Mouse (Mus musculus): ENCODE measurements around the gene Wwc1. TPM values are rescaled to one million over a fixed set of nuclear protein-coding genes. Genes with fewer than 3 reads are reported as not detected.

The Wwc1 gene
- polyA plus RNA-seq, 1 experiment from 2014 or later: 4.2 TPM

DNA sequence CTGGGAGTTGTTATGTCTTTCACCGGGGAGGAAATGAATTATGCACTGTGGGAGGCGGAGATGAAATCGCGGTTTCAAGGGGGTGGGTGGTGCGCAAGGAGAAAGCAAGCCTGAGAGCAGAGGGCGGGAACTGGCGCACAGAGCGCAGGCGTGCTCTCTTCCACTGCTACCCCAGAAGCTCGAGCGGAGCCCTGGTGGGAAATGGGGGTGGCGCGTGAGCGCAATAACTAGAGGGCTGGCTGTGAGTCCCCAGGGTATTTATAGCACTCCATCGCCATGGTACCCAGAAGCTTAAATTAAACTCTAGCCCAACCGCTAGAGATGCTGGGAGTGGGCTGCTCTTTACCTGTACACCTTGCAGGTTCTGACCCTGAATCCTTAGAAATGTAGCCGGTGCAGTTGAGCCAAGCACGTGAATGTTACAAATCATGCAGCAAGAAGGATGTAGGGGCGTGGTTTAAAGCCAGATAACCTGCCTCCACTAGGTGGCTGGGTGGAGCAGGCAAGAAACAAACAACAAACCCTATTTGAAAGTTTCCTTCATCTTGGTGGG lies 5.6 kb upstream of the Wwc1 start:
- Histone ChIP-seq H3K4me1 (peaks cover 13% of the 10 kb centered on the region), H3K9me3 (no peaks in the 10 kb centered on the region), H3K27ac (replicated peaks) (peak overlapping the region; percentile 48; the same call in 1 of the 2 replicates), H3K27me3 (replicated peaks; ENCODE audit: low read depth, poor library complexity, severe bottlenecking) (peaks cover 63% of the 10 kb centered on the region), H3K36me3 (replicated peaks) (no peaks in the 10 kb centered on the region), H3K4me3 (peak overlapping the region; percentile 50)
- DNase-seq (ENCODE audit: low spot score): peak; percentile 54
- 1% methylated on average over 19 of the region's 19 CpGs for WGBS

DNA sequence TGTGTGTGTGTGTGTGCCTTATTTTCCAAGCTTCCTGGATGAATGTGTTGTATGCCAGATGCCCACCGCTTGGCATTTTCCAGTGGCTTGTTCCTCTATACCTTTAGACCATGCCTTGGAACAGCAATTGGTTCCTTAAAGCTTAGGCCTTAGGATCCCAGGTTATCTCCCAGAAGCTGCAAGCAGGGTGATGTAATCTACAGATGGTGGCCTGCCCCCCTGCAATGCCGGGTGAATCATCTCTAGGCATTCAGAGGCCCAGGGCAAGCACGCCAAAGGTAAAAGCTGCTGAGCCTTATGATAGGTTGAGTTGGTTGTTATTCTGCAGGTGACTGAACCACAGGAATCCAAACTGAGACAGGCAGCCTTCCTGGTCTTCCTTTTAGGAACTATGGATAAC lies 2.4 kb upstream of the Wwc1 start:
- no peaks in the 10 kb centered on the region for H3K36me3 ChIP-seq (replicated peaks)
- no peak overlapping the region for H3K27ac ChIP-seq (replicated peaks)
- H3K9me3 ChIP-seq: no peaks in the 10 kb centered on the region
- no peak overlapping the region for H3K4me3 ChIP-seq
- H3K27me3 ChIP-seq (replicated peaks; ENCODE audit: low read depth, poor library complexity, severe bottlenecking): peaks cover 89% of the 10 kb centered on the region
- no peak for DNase-seq (ENCODE audit: low spot score)
- H3K4me1 ChIP-seq: peaks cover 39% of the 10 kb centered on the region
- WGBS: 88% methylated on average over 3 of the region's 3 CpGs

DNA sequence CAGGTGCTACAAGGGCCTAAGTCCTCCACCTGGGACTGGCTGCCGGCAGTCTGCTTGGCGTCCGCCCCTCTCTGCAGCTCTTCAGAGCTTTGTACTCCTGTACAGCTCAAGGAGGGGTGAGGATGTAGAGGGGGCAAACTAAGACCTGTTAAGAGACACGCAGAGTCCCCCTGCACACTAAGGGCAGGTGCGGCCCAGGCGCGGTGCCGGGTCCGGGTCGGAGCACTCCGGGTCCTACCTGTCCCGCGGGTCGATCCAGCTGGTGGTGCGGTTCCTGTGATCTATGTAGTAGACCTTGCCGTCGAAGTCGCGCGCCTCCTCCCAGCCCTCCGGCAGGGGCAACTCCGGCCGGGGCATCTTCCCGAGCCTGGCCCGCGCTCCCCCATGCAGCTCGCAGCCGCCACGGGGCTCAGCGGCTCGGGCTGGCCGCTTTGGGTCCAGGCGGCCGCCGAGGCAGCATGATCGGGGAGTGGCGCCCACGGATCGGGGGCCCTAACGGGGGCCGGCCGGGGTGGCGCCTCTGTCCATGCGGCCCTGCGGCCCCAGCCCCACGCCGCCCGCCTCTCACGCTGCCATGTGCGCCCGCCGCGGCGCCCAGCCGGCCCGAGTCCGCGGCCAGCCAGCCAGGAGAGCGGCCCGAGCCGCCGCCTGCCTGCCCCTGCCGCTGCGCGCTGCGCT lies 455 bp downstream of the Wwc1 start:
- Histone ChIP-seq H3K36me3 (replicated peaks) (no peaks in the 10 kb centered on the region), H3K4me1 (peaks cover 43% of the 10 kb centered on the region), H3K9me3 (no peaks in the 10 kb centered on the region), H3K27ac (replicated peaks) (peak overlapping the region; percentile 86), H3K27me3 (replicated peaks; ENCODE audit: low read depth, poor library complexity, severe bottlenecking) (peaks cover 73% of the 10 kb centered on the region), H3K4me3 (peak overlapping the region; percentile 78)
- no peak for DNase-seq (ENCODE audit: low spot score)
- WGBS: 2% methylated on average over 66 of the region's 66 CpGs

DNA sequence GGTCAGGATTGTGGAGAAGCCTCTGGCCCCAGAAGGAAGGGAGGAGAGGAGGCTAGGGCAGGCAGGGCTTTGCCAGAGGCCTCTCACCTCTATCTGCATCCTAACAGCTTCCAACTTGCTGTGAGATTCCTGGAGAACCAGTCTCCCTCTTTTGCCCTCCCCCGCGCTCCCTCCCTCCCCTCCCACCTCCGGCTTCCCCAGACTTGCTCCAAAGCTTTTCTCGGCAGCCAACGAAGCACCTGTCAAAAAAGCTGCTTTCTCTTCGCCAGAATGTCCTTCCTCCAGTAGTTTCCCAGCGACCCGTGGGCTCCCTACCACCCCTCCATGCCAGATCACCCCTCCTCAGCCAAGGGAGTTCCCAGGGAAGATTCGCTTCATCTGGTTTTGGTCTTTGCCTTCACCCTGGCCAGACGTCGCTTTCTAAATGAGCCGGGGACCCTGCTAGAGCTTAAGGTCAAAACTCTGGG lies 1.0 kb downstream of the Wwc1 start:
- Histone ChIP-seq H3K4me3 (peak overlapping the region; percentile 78), H3K36me3 (replicated peaks) (no peaks in the 10 kb centered on the region), H3K4me1 (peaks cover 43% of the 10 kb centered on the region), H3K27me3 (replicated peaks; ENCODE audit: low read depth, poor library complexity, severe bottlenecking) (peaks cover 68% of the 10 kb centered on the region), H3K9me3 (no peaks in the 10 kb centered on the region), H3K27ac (replicated peaks) (peak overlapping the region; percentile 86)
- DNase-seq (ENCODE audit: low spot score): peak; percentile 47
- 3% methylated on average over 12 of the region's 12 CpGs for WGBS

DNA sequence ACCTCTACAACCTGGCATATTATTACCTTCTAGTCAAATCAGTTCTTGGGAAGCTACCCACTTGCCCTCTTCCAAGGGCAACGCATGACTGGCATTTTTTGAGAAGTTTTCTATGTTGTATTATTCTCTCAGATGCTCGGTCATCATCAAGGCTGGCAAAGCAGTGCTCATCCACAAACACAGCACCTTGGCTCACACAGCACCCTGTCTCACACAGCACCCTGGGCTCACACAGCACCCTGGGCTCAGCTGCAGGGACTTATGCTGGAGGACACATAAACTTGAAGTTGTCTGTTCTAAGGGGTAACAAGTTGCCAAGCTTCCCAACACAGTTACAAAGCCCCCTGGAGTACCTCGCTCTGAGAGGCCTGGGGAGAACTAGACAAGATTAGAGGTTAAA lies 2.5 kb downstream of the Wwc1 start:
- H3K4me3 ChIP-seq: peak overlapping the region; percentile 78; the same call in 1 of the 2 replicates

DNA sequence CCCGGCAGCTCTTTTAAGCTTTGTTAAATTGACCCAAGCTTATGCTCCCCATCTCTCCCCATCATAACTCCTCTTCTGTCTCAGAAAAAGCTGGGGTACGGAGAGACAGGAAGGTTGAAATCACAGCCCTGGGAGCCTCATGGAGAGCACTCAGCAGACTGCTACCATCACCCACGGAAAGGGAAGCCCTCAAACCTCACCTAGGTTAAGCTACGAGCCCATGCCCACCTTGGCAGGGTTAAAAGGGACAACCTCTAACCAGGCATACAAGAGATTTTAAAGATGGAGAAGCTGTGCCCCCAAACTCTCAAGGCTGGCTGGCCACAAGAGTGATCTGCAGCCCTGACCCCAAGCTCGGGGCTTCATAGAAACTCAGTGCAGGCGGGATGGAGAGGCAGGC lies 3.2 kb downstream of the Wwc1 start:
- Histone ChIP-seq H3K36me3 (replicated peaks) (no peaks in the 10 kb centered on the region), H3K4me3 (peak overlapping the region; percentile 16; the same call in 1 of the 2 replicates), H3K27ac (replicated peaks) (peak overlapping the region; percentile 40; the same call in 1 of the 2 replicates), H3K27me3 (replicated peaks; ENCODE audit: low read depth, poor library complexity, severe bottlenecking) (peaks cover 54% of the 10 kb centered on the region), H3K4me1 (peaks cover 60% of the 10 kb centered on the region), H3K9me3 (no peaks in the 10 kb centered on the region)
- no peak for DNase-seq (ENCODE audit: low spot score)
- 48% methylated on average over 6 of the region's 6 CpGs for WGBS

More for the DNA sequence above, 2.5 kb downstream of the Wwc1 start:
- Histone ChIP-seq H3K27ac (replicated peaks) (no peak overlapping the region), H3K36me3 (replicated peaks) (no peaks in the 10 kb centered on the region), H3K4me1 (peaks cover 53% of the 10 kb centered on the region), H3K9me3 (no peaks in the 10 kb centered on the region), H3K27me3 (replicated peaks; ENCODE audit: low read depth, poor library complexity, severe bottlenecking) (peaks cover 60% of the 10 kb centered on the region)
- DNase-seq (ENCODE audit: low spot score): no peak
- WGBS: 84% methylated on average over 3 of the region's 3 CpGs

DNA sequence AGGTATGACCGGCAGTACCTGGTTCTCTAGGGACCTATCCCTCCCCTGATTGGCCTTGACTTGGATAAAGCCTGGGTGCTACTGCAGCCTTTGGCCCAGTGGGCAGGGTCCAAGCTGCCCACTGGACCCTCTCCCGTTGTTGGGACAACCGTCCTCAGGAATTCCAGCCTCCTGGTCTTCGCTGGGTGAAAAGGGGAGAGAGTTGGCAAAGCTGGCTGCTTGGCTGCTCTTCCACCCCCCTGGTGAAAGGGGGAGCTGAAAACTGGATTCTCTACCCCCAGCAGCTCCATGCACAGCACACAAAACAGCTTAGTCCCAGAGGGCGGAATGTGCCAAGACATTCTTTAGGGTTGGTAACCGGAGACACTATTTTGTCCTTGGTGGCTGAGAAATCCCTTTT lies 3.8 kb downstream of the Wwc1 start:
- H3K27ac ChIP-seq (replicated peaks): 0 out of 2 replicates have a peak overlapping the region, but pooled peaks have one; percentile 35

DNA sequence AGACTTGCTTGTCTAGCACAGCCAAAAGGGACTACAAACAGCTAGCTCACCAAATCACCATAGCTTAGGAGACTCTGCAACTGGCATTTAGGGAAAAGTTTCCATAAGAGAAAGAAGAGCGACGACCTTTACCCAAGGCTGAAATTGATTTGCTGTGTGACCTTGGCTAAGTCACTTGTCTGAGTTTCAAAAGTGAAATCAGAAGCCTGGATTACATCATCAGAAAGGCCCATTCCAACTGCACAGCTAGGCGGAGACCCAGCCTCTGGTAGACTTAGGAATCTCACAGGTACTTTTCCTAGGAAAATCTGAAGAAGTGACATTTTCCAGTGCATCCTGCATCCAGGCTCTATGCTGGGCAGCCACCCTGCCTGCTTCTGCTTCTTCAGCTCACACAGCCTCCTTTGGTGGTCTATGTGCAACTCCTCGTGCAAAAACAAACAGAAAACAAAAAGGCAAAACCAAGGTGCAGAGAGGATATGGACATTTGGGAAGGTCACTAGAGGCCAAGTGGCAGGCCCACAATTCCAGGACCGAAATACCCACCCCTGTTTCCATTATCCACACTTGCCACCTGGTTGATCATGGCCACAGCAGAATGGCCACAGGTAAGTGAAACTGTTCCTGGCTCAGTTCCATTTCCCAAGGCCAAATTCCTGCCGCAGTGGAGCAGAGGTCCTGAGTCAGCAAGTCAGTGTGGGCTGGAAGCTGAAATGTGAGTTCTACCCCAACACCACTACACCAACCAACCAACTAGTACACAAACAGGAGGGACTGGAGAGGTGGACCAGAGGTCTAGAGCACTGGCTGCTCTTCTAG lies 5.5 kb downstream of the Wwc1 start:
- H3K27ac ChIP-seq (replicated peaks): no peak overlapping the region
- no peaks in the 10 kb centered on the region for H3K36me3 ChIP-seq (replicated peaks)
- no peak overlapping the region for H3K4me3 ChIP-seq
- DNase-seq (ENCODE audit: low spot score): no peak
- H3K27me3 ChIP-seq (replicated peaks; ENCODE audit: low read depth, poor library complexity, severe bottlenecking): peaks cover 34% of the 10 kb centered on the region
- no peaks in the 10 kb centered on the region for H3K9me3 ChIP-seq
- peaks cover 56% of the 10 kb centered on the region for H3K4me1 ChIP-seq
- WGBS: 84% methylated on average over 6 of the region's 6 CpGs

More for the DNA sequence above, 3.8 kb downstream of the Wwc1 start:
- peaks cover 47% of the 10 kb centered on the region for H3K27me3 ChIP-seq (replicated peaks; ENCODE audit: low read depth, poor library complexity, severe bottlenecking)
- no peak overlapping the region; the same call in 1 of the 2 replicates for H3K4me3 ChIP-seq
- WGBS: 28% methylated on average over 6 of the region's 6 CpGs
- H3K9me3 ChIP-seq: no peaks in the 10 kb centered on the region
- peaks cover 64% of the 10 kb centered on the region for H3K4me1 ChIP-seq
- no peaks in the 10 kb centered on the region for H3K36me3 ChIP-seq (replicated peaks)
- DNase-seq (ENCODE audit: low spot score): peak; percentile 29

DNA sequence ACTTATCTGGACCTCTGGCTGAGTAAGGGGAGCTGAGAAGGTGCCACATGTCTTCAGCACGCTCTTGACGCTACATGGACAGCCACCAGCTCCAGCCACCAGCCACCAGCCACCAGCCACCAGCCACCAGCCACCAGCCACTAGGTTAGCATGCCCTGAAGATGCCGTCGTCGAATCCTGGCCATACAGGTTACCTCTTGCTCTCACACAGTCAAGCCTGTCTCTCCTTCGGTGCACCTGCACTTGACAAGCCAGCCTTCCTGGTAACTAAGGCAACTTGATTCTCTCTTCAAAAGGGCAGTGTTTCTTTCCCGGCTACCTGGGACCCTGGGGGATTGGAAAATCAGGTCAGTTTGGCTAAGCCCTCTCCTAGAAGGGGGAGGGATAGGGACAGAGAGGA lies 7.2 kb downstream of the Wwc1 start:
- H3K4me3 ChIP-seq: no peak overlapping the region
- peaks cover 1% of the 10 kb centered on the region; the same call in 1 of the 2 replicates for H3K36me3 ChIP-seq (replicated peaks)
- H3K4me1 ChIP-seq: peaks cover 39% of the 10 kb centered on the region
- H3K27me3 ChIP-seq (replicated peaks; ENCODE audit: low read depth, poor library complexity, severe bottlenecking): peaks cover 17% of the 10 kb centered on the region
- WGBS: 27% methylated on average over 7 of the region's 7 CpGs
- no peaks in the 10 kb centered on the region for H3K9me3 ChIP-seq
- no peak for DNase-seq (ENCODE audit: low spot score)
- H3K27ac ChIP-seq (replicated peaks): peak overlapping the region; percentile 61

DNA sequence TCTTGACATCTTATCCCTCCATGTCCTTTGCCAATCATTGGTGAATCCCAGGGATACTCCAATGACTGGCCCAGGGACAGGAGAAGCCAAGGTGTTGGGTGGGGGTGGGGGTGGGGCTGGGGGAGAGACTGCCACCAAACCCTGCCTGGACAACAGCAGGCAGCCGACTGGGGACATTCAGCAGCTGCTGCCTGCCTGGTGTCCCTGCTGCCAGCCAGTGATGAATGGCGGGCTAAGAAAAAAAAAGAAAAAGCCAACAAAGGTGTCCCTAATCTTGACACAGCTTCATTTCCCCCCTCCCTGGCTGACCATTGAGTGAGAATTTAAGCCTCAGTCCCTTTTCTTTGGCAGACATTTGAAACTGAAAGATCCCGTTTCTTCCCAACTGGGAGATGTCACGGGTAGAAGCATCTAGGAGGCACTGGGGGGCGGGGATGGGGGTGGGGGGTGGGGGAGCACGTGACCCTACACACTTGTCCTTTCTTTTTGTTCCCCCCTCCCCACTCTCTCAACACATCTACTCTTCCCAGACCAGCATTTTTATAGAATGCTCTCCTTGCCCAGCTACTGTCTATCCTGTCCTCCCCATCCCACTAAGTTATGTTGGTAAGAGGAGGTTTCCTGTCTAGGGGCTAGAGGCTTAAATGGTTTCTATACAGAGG lies 7.9 kb downstream of the Wwc1 start:
- Histone ChIP-seq H3K27ac (replicated peaks) (peak overlapping the region; percentile 19; the same call in 1 of the 2 replicates), H3K4me3 (no peak overlapping the region), H3K27me3 (replicated peaks; ENCODE audit: low read depth, poor library complexity, severe bottlenecking) (peaks cover 11% of the 10 kb centered on the region), H3K9me3 (no peaks in the 10 kb centered on the region), H3K36me3 (replicated peaks) (peaks cover 8% of the 10 kb centered on the region; the same call in 1 of the 2 replicates), H3K4me1 (peaks cover 38% of the 10 kb centered on the region)
- WGBS: 7% methylated on average over 6 of the region's 6 CpGs
- no peak for DNase-seq (ENCODE audit: low spot score)

DNA sequence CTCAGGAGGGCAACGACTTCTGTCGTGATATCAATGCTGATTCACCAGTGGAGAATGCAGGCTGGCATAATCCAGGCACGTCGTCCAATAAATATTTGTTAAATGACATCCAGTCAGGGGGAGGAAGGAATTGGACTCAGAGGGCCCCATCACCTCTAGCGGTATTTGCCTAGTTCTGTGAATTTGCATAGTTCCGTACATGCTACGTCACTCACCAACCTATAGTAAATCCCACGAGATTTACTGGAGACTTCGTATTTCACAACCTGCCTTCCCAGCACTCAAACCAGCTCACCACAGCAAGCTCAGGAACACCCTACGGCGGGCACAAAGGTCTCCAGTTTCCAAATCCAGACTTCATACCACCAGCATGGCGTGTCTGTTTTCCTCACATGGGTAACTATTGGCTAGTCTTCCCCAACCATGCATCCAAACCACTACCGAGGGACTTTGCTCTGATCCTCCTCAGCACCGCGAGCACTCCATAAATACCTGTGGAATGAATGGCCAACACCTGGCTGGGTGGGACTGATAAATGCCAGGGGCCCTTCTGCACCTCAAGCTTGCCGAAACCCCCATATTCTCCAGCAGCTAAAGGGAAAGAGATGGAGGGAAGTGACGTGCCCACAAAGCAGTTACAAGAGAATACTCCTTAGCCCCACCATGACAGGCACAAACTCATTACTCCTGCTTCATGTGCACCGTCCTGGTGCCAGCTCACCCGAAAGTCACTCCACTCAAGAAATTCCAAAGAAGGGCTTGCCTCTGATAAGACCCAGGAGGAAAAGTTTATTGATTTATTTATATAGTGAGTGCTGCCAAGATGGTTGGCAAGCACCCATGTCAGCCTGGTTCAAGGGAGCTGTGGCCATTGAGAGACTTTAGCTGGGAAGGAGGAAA lies 9.3 kb downstream of the Wwc1 start:
- 91% methylated on average over 19 of the region's 19 CpGs for WGBS
- Histone ChIP-seq H3K4me3 (no peak overlapping the region), H3K27ac (replicated peaks) (no peak overlapping the region), H3K4me1 (peaks cover 25% of the 10 kb centered on the region), H3K27me3 (replicated peaks; ENCODE audit: low read depth, poor library complexity, severe bottlenecking) (no peaks in the 10 kb centered on the region), H3K36me3 (replicated peaks) (peaks cover 8% of the 10 kb centered on the region; the same call in 1 of the 2 replicates), H3K9me3 (no peaks in the 10 kb centered on the region)
- no peak for DNase-seq (ENCODE audit: low spot score)

Measured in embryonic facial prominence, embryonic 10.5 days (tissue).